Mouse (Mus musculus) layer of hippocampus, adult 9-10 months (tissue): ENCODE results near the gene Dmrtc1b.
"Not testable (repeated sequence)": the region's sequence is repeated elsewhere in the genome, so short reads cannot be mapped to it uniquely, and the experiment has no call there.

Source experiments
- DNase-seq: peaks from one replicate; pipeline ENCODE4 v3.0.0; 2022; ENCODE audit warnings: low spot score

Gene Dmrtc1b

DNA sequence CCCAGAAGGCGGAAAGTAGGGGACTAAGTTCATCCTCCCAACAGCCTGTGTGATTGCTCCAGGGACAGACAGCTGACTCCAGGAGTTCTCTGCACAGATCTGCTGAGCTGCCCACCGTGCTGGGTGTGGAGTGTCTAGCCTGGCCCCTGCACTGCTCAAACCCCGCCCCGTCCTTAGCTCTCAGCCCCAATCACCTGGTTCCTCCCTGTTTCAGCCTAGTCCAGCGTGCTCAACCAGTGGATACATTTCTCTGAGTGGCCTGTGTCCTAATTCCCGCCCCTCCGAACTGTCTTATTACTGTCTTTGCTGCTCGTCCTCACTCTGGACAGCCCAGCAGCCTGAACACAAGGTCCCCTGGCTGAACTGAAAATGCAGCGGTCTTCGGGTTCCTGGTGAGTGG lies at the start of gene Dmrtc1b, which contains the start of gene Gm9112:
TSS of gene Dmrtc1b (plus strand) at position 331 of the 400 bp plus-strand sequence.
TSS of gene Gm9112 (minus strand) at position 101 of the 400 bp plus-strand sequence.
- DNase-seq = not testable (repeated sequence)

GRCm38 (mm10) chrX:102660712-102661111 lies 47.0 kb upstream of the Dmrtc1b start:
- no peak for DNase-seq

DNA sequence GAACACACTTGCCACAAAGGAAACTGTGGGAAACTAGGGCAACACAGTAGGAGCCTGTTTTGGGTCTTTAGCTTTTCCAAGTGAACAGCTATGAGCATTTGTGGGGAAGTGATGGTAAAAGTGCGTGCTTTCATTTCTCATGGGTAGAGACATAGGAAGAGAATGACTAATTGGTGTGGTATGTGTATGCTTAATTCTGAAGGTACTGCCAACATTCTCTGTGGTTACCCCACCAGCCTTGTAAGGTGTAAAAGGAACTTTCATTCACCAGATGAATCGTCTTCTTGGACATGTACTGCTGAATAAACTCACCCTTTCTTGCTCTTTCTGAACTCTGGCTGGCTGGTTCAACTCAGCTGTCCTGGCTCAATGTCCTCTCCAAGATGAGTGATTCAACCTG lies 41.0 kb upstream of the Dmrtc1b start:
- no peak for DNase-seq

DNA sequence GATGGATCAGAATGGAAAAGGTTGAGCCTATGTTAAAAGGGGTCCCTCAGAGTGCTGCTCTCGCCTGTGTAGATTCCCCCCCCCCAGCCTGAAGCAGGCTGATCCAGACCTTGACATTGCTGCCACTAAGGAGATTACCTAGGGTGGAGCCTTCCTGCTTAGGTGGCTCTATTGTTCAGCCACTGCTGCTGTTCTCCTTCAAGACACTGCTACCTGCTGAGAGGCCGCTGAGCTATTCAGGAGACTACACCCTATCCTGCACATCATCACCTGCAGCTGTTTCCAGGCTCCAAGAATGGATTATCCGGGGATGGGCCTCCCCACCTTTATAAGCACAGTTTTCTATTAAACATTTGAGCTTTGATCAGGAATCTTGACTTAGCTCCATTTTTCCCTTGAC lies 23.0 kb upstream of the Dmrtc1b start:
- DNase-seq = not testable (repeated sequence)

DNA sequence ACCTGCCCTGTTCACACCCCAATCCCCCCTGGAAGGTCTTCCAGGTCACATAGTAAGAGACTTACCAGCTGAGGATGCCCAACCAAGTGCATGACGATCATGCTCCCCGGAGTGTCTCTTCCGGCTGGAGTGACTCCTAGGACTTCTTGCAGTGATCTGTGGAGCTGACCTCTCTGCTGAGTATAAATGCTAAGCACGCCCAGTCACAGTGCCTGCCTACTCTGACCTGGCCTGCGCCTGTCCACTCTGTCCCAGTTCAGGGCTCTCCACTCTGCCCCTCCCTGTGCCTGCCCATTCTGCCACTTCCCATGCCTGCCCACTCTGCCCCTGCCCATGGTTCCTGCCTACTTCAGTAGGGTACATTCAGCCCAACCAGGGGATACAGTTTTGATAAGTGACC lies 20.8 kb upstream of the Dmrtc1b start, which contains the start of gene Gm3880:
TSS of gene Gm3880 (minus strand) at position 101 of the 400 bp plus-strand sequence.
- not testable (repeated sequence) for DNase-seq

DNA sequence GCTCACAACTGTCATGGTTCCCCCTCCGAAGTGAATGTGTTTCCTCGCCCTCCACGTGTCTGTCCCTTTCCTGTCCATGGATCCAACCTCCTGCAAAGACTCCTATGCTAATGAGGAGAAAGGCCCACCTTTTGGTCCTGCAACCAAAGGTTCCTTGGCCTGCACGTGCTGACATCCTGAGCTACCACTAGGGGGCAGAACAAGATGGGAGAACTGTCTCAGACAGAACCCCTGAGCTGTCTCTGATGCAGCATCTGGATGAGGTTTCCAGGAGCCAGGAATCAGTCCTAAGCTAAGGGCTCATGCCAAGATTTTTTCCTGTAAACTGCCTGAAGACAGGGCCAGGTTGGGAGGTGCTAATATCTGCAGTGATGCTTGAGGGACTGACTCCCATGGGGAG lies 18.4 kb upstream of the Dmrtc1b start:
- DNase-seq = peak; percentile 5

DNA sequence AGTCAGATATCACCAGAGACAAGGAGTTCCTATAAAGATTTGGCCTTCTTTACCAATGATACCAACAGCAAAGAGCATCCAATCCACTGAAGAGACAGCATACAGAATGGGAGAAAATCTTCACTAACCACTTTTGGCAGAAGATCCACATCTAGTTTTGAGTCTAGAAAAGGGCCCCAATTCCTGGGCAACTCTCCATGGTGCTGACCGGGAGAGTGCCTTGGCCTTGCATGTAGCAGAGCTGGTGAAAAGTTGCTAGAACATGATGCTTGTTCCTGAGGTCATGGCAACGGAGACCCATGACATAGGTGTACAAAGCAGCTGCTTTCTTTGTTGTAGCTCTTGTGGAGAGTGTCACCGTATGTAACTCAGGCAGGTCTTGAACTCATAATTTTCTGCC lies 7.0 kb upstream of the Dmrtc1b start:
- not testable (repeated sequence) for DNase-seq

DNA sequence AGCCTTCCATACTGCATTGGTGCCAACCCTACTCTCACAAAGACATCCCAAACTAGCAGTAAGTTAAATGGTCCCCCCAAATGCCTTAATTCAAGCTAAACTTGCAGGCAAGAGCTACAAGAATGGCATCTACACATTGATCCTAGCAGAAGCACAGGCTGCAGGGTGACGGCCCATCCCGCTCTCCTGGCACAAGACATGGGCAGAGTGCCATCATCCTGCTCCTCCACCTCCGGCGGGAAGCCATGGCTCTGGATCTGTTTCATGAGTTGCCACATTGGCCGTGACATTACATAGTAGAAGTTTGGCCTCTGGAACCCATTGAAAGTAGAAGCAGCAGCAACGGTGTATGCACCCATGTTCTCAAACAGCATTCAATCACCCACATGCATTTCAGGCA lies 16.6 kb downstream of the Dmrtc1b start:
- not testable (repeated sequence) for DNase-seq
